Mouse (Mus musculus): ENCODE measurements at regions not wholly inside any gene's neighbourhood (a gene's known extent, or its start where the extent isn't known, plus 50 kb on each side); places are given as distances from the start of the nearest gene placed in this dataset.
A peak's percentile ranks its signal among the peaks of the same experiment; 100 is the strongest.

- DNase-seq (ENCODE audit: low spot score in 2 of 2) = no peak
These were observed 158.7 kb upstream of the Foxq1 start for GRCm38 (mm10) chr13:31397246-31397645.

- DNase-seq (ENCODE audit: low spot score in 2 of 2) = no peak
These were observed 155.5 kb upstream of the Foxq1 start for GRCm38 (mm10) chr13:31400401-31400800.

GRCm38 (mm10) chr13:31405312-31405711 is 150.6 kb upstream of the Foxq1 start:
- no peak for DNase-seq (ENCODE audit: low spot score in 2 of 2)

- DNase-seq (ENCODE audit: low spot score in 2 of 2) = peak; percentile 23 to 49
These were observed 147.4 kb upstream of the Foxq1 start for GRCm38 (mm10) chr13:31408439-31409122.

GRCm38 (mm10) chr13:31409123-31409513 is 146.8 kb upstream of the Foxq1 start:
- DNase-seq (ENCODE audit: low spot score in 2 of 2) = no peak

GRCm38 (mm10) chr13:31421556-31421955 is 134.4 kb upstream of the Foxq1 start:
- DNase-seq (ENCODE audit: low spot score in 2 of 2) = no peak

- DNase-seq (ENCODE audit: low spot score in 2 of 2) = no peak
These were observed 132.3 kb upstream of the Foxq1 start for GRCm38 (mm10) chr13:31423599-31423998.

GRCm38 (mm10) chr13:31425825-31426500 is 130.0 kb upstream of the Foxq1 start:
- no peak for DNase-seq (ENCODE audit: low spot score in 2 of 2)

GRCm38 (mm10) chr13:31436434-31436833 is 119.5 kb upstream of the Foxq1 start:
- DNase-seq (ENCODE audit: low spot score in 2 of 2) = no peak

- no peak for DNase-seq (ENCODE audit: low spot score in 2 of 2)
These were observed 115.9 kb upstream of the Foxq1 start for GRCm38 (mm10) chr13:31439761-31440627.

- DNase-seq (ENCODE audit: low spot score in 2 of 2) = peak in 1 of 2 experiments; percentile 37
These were observed 97.1 kb upstream of the Foxq1 start for GRCm38 (mm10) chr13:31458883-31459282.

- DNase-seq (ENCODE audit: low spot score in 2 of 2) = no peak
These were observed 90.8 kb upstream of the Foxq1 start for GRCm38 (mm10) chr13:31465141-31465540.

- no peak for DNase-seq (ENCODE audit: low spot score in 2 of 2)
These were observed 90.2 kb upstream of the Foxq1 start for GRCm38 (mm10) chr13:31465711-31466110.

- DNase-seq (ENCODE audit: low spot score in 2 of 2) = no peak
These were observed 87.8 kb upstream of the Foxq1 start for GRCm38 (mm10) chr13:31468131-31468530.

- no peak for DNase-seq (ENCODE audit: low spot score in 2 of 2)
These were observed 87.0 kb upstream of the Foxq1 start for GRCm38 (mm10) chr13:31468983-31469382.

- peak; percentile 75 to 89 for DNase-seq (ENCODE audit: low spot score in 2 of 2)
These were observed 83.6 kb upstream of the Foxq1 start for GRCm38 (mm10) chr13:31472366-31472765.

GRCm38 (mm10) chr13:31472804-31473203 is 83.1 kb upstream of the Foxq1 start:
- no peak for DNase-seq (ENCODE audit: low spot score in 2 of 2)

- no peak for DNase-seq (ENCODE audit: low spot score in 2 of 2)
These were observed 82.7 kb upstream of the Foxq1 start for GRCm38 (mm10) chr13:31473275-31473674.

- peak in 1 of 2 experiments; percentile 53 for DNase-seq (ENCODE audit: low spot score in 2 of 2)
These were observed 80.1 kb upstream of the Foxq1 start for GRCm38 (mm10) chr13:31475845-31476244.

- peak in 1 of 2 experiments; percentile 43 for DNase-seq (ENCODE audit: low spot score in 2 of 2)
These were observed 78.6 kb upstream of the Foxq1 start for GRCm38 (mm10) chr13:31477171-31477867.
